Mouse (Mus musculus): Measurements from ENCODE around the gene Ttll5. TPM values are rescaled to one million over a fixed set of nuclear protein-coding genes. Genes with fewer than 3 reads are reported as not detected.

Ttll5 gene
- polyA plus RNA-seq, 2 experiments, result 13.9 to 16.3 TPM

GRCm38 (mm10) chr12:86091601-86092132 is 267.2 kb downstream of the Ttll5 start:
- ATAC-seq (ENCODE audit: low FRiP score, low read depth), result peak; percentile 66
- peaks cover 15% of the 10 kb centered on the region for H3K36me3 ChIP-seq (ENCODE audit: control insufficient read depth, insufficient read depth, low read length)
- no peaks in the 10 kb centered on the region for H3K9me3 ChIP-seq (ENCODE audit: control insufficient read depth, low read length)
- no peak overlapping the region for H3K9ac ChIP-seq (ENCODE audit: low read depth, low read length, severe bottlenecking)
- H3K4me1 ChIP-seq (ENCODE audit: control insufficient read depth, insufficient read depth, low read length), result peaks cover 4% of the 10 kb centered on the region
- 43% methylated on average over 18 of the region's 18 CpGs for WGBS
- no peak overlapping the region for H3K4me3 ChIP-seq (replicated peaks; ENCODE audit: low read length)
- DNase-seq (ENCODE audit: low spot score), result peak; percentile 22
- H3K27ac ChIP-seq (replicated peaks; ENCODE audit: low read depth, low read length), result no peak overlapping the region
- no peaks in the 10 kb centered on the region for H3K27me3 ChIP-seq (ENCODE audit: control insufficient read depth, insufficient read depth, low read length)
- no peak for TF ChIP-seq POLR2A (IDR thresholded peaks at IDR 0.05; ENCODE audit: borderline replicate concordance, extremely low read depth, insufficient read depth, insufficient read length)
- H3K4me2 ChIP-seq (replicated peaks; ENCODE audit: low read depth, low read length, severe bottlenecking), result no peak overlapping the region

- peaks cover 4% of the 10 kb centered on the region for H3K4me1 ChIP-seq (ENCODE audit: control insufficient read depth, insufficient read depth, low read length)
- no peak overlapping the region for H3K4me2 ChIP-seq (replicated peaks; ENCODE audit: low read depth, low read length, severe bottlenecking)
- H3K9me3 ChIP-seq (ENCODE audit: control insufficient read depth, low read length), result no peaks in the 10 kb centered on the region
- H3K4me3 ChIP-seq (replicated peaks; ENCODE audit: low read length), result no peak overlapping the region
- peaks cover 8% of the 10 kb centered on the region for H3K36me3 ChIP-seq (ENCODE audit: control insufficient read depth, insufficient read depth, low read length)
- TF ChIP-seq POLR2A (IDR thresholded peaks at IDR 0.05; ENCODE audit: borderline replicate concordance, extremely low read depth, insufficient read depth, insufficient read length), result no peak
- ATAC-seq (ENCODE audit: low FRiP score, low read depth) (no peak), DNase-seq (ENCODE audit: low spot score) (no peak)
- no peak overlapping the region for H3K9ac ChIP-seq (ENCODE audit: low read depth, low read length, severe bottlenecking)
- H3K27ac ChIP-seq (replicated peaks; ENCODE audit: low read depth, low read length), result no peak overlapping the region
- no peaks in the 10 kb centered on the region for H3K27me3 ChIP-seq (ENCODE audit: control insufficient read depth, insufficient read depth, low read length)
- 96% methylated on average over 4 of the region's 4 CpGs for WGBS
Measured at GRCm38 (mm10) chr12:86094075-86094474, 269.6 kb downstream of the Ttll5 start.

GRCm38 (mm10) chr12:86095806-86096205 is 271.3 kb downstream of the Ttll5 start:
- no peak for DNase-seq (ENCODE audit: low spot score)
- H3K4me3 ChIP-seq (replicated peaks; ENCODE audit: low read length), result no peak overlapping the region
- TF ChIP-seq POLR2A (IDR thresholded peaks at IDR 0.05; ENCODE audit: borderline replicate concordance, extremely low read depth, insufficient read depth, insufficient read length), result no peak
- no peak for ATAC-seq (ENCODE audit: low FRiP score, low read depth)
- no peaks in the 10 kb centered on the region for H3K27me3 ChIP-seq (ENCODE audit: control insufficient read depth, insufficient read depth, low read length)
- no peak overlapping the region for H3K27ac ChIP-seq (replicated peaks; ENCODE audit: low read depth, low read length)
- no peak overlapping the region for H3K9ac ChIP-seq (ENCODE audit: low read depth, low read length, severe bottlenecking)
- H3K9me3 ChIP-seq (ENCODE audit: control insufficient read depth, low read length), result no peaks in the 10 kb centered on the region
- H3K36me3 ChIP-seq (ENCODE audit: control insufficient read depth, insufficient read depth, low read length), result peaks cover 4% of the 10 kb centered on the region; the same call in 1 of the 2 replicates
- WGBS, result 84% methylated on average over 4 of the region's 4 CpGs
- peaks cover 9% of the 10 kb centered on the region for H3K4me1 ChIP-seq (ENCODE audit: control insufficient read depth, insufficient read depth, low read length)
- no peak overlapping the region for H3K4me2 ChIP-seq (replicated peaks; ENCODE audit: low read depth, low read length, severe bottlenecking)

- WGBS, result 80% methylated on average over 11 of the region's 11 CpGs
Measured at GRCm38 (mm10) chr12:86097781-86098180, 273.3 kb downstream of the Ttll5 start.

GRCm38 (mm10) chr12:86100711-86101110 is 276.3 kb downstream of the Ttll5 start:
- Histone ChIP-seq H3K27ac (replicated peaks; ENCODE audit: low read depth, low read length) (0 out of 2 replicates have a peak overlapping the region, but pooled peaks have one; percentile 43), H3K36me3 (ENCODE audit: control insufficient read depth, insufficient read depth, low read length) (no peaks in the 10 kb centered on the region), H3K4me2 (replicated peaks; ENCODE audit: low read depth, low read length, severe bottlenecking) (no peak overlapping the region), H3K9me3 (ENCODE audit: control insufficient read depth, low read length) (no peaks in the 10 kb centered on the region), H3K4me1 (ENCODE audit: control insufficient read depth, insufficient read depth, low read length) (peaks cover 30% of the 10 kb centered on the region), H3K9ac (ENCODE audit: low read depth, low read length, severe bottlenecking) (no peak overlapping the region), H3K4me3 (replicated peaks; ENCODE audit: low read length) (no peak overlapping the region), H3K27me3 (ENCODE audit: control insufficient read depth, insufficient read depth, low read length) (no peaks in the 10 kb centered on the region)
- ATAC-seq (ENCODE audit: low FRiP score, low read depth) (no peak), DNase-seq (ENCODE audit: low spot score) (no peak)
- WGBS, result 39% methylated on average over 3 of the region's 3 CpGs
- TF ChIP-seq POLR2A (IDR thresholded peaks at IDR 0.05; ENCODE audit: borderline replicate concordance, extremely low read depth, insufficient read depth, insufficient read length), result no peak

More at GRCm38 (mm10) chr12:86097781-86098180, 273.3 kb downstream of the Ttll5 start:
- no peak for TF ChIP-seq POLR2A (IDR thresholded peaks at IDR 0.05; ENCODE audit: borderline replicate concordance, extremely low read depth, insufficient read depth, insufficient read length)
- H3K27ac ChIP-seq (replicated peaks; ENCODE audit: low read depth, low read length), result no peak overlapping the region
- H3K36me3 ChIP-seq (ENCODE audit: control insufficient read depth, insufficient read depth, low read length), result peaks cover 4% of the 10 kb centered on the region; the same call in 1 of the 2 replicates
- no peak for ATAC-seq (ENCODE audit: low FRiP score, low read depth)
- DNase-seq (ENCODE audit: low spot score), result no peak
- H3K27me3 ChIP-seq (ENCODE audit: control insufficient read depth, insufficient read depth, low read length), result no peaks in the 10 kb centered on the region
- no peak overlapping the region for H3K4me3 ChIP-seq (replicated peaks; ENCODE audit: low read length)
- H3K4me2 ChIP-seq (replicated peaks; ENCODE audit: low read depth, low read length, severe bottlenecking), result no peak overlapping the region
- H3K9ac ChIP-seq (ENCODE audit: low read depth, low read length, severe bottlenecking), result no peak overlapping the region
- H3K4me1 ChIP-seq (ENCODE audit: control insufficient read depth, insufficient read depth, low read length), result peaks cover 18% of the 10 kb centered on the region
- H3K9me3 ChIP-seq (ENCODE audit: control insufficient read depth, low read length), result no peaks in the 10 kb centered on the region
